Mouse (Mus musculus): Measurements from ENCODE around the gene Nol3.
A peak's percentile ranks its signal among the peaks of the same experiment; 100 is the strongest.
"Not testable (repeated sequence)": the region's sequence is repeated elsewhere in the genome, so short reads cannot be mapped to it uniquely, and the experiment has no call there.

Gene Nol3

DNA sequence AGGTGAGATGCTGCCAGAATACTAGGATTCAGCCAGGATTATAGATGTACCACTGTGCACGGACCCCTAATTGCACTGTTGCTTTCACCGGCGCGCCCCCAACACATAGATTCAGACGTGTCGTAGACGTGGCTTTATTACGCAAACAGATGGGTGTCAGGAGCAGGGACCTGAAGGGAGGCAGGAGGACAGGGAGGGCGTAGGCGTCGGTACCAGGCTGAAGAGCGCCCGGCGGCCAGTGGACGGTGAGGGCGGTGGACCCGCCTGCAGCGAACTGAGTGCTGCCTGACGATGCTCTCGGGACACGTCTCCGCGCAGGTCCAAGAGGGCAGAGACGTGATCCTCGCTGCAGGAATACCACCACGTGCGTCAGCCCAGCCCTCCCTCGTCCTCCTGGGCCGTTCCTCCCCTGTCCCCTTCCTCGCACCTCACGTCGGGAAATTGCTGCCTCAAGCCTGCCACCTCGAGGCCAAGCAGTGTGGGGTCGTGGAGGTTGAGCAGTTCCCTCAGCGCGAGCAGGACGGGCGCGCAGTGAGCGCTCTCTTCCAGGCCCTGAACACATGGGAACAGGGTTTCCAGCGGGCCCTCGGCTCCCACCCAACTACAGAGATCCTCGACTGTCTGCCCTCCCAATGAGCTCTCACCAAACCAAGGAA lies 14.0 kb downstream of the Nol3 start, which contains the start of gene 4931428F04Rik:
TSS of gene 4931428F04Rik (minus strand) at position 60 of the 656 bp plus-strand sequence.
- DNase-seq, result no peak

- peak; percentile 92 for DNase-seq
Measured at GRCm38 (mm10) chr8:105290554-105291314, 14.8 kb downstream of the Nol3 start.

GRCm38 (mm10) chr8:105291364-105291763 lies 15.4 kb downstream of the Nol3 start:
- DNase-seq, result not testable (repeated sequence)

DNA sequence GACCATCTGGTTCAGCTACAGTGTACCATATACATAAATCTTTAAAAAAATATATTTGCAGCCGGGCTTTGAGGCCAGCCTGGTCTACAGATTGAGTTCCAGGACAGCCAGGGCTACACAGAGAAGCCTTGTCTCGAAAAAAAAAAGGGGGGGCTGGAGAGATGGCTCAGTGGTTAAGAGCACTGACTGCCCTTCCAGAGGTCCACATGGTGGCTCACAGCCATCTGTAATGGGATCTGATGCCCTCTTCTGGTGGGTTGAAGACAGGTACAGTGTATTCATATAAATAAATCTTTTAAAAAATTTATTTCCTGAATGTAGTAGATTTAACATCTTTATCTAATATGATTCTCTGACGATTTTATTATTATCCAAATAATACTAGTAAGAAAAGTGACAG lies 15.9 kb downstream of the Nol3 start:
- not testable (repeated sequence) for DNase-seq

- DNase-seq, result no peak
Measured at GRCm38 (mm10) chr8:105292471-105292870, 16.5 kb downstream of the Nol3 start.

DNA sequence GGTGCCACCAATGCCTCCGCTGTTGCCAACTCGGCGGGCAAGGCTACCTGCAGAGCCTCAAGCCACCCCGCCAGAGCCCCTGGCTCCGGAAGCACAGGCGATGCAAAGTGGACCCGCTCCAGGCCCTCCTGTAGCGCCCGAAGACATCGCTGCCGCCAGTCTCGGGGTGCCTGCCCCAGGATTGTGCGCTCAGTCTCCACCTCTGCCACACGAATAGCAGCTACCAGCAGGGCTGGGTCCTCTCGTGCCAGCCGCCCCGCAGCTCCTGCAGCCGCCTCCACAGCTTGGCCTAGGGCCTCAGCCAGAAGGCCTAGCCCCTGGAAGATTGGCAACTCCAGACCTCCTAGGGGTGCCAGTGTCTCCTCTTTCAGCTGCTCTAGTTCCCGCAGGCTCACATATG lies 17.5 kb downstream of the Nol3 start:
- no peak for DNase-seq

GRCm38 (mm10) chr8:105294776-105295175 lies 18.8 kb downstream of the Nol3 start:
- DNase-seq, result no peak

GRCm38 (mm10) chr8:105295256-105295655 lies 19.3 kb downstream of the Nol3 start:
- no peak for DNase-seq

DNA sequence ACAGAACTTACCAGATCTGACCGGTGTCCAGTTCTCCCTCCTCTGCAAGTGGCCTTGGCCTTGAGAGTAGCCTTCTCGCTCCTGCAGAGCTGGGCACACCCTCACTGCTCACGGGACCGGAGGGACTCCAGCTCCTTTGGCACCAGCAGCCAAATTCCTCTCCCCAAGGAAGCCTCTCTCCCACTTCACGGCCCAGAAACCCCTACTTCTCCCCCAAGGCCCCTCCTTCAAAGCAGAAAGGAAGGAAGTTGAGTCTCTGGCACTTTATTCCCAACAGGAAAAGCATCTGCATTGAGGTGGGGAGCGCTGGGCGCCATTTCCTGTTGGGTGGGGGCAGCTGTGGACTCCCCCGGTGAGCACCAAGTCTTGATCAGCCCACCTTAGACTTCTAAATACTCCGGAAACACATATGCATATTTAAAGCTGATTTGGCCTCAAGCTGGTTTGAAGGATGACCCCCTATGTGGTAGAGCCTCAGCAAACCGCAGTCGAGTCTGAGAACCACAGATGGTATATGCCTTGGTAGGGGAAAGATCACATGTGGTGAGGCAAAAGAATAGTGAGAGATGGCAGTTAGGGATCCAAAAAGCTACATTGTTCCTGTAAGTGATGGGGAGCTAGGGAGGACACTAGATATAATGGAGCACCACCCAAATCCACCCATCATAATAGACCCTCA lies 20.1 kb downstream of the Nol3 start, which contains the start of gene Exoc3l:
TSS of gene Exoc3l (minus strand) at position 207 of the 679 bp plus-strand sequence.
- no peak for DNase-seq

DNA sequence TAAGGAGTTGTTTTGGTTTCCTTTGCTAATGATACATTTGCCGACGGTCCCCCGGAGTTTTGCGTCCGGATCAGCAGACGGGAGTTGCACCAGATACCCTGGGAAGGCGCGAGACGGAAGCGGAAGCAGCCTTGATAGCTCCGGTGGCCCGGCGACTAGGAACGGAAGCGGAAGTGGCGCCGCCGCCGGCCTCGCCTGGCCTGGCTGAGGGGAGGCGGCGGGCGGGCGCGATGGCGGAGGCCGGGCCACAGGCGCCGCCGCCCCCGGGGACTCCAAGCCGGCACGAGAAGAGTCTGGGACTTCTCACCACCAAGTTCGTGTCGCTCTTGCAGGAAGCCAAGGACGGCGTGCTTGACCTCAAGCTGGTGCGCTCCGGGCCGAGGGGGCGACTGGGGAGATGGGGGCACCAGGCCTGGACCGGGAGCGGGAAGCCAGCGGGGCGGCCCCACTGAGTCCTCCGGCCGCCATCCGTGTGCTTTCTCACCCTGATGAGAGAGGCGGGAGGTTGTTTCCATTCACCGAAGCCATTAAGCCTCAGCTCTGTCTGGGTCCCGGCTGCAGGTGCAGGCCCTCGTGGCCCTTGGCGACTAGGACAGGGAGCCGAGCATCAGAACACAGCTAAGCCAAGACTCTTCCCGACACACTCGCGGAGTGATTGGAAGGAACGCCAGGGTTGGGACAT lies 21.7 kb downstream of the Nol3 start, which contains the start of gene E2f4:
TSS of gene E2f4 (plus strand) at position 153 of the 682 bp plus-strand sequence.
- DNase-seq, result peak; percentile 95

DNA sequence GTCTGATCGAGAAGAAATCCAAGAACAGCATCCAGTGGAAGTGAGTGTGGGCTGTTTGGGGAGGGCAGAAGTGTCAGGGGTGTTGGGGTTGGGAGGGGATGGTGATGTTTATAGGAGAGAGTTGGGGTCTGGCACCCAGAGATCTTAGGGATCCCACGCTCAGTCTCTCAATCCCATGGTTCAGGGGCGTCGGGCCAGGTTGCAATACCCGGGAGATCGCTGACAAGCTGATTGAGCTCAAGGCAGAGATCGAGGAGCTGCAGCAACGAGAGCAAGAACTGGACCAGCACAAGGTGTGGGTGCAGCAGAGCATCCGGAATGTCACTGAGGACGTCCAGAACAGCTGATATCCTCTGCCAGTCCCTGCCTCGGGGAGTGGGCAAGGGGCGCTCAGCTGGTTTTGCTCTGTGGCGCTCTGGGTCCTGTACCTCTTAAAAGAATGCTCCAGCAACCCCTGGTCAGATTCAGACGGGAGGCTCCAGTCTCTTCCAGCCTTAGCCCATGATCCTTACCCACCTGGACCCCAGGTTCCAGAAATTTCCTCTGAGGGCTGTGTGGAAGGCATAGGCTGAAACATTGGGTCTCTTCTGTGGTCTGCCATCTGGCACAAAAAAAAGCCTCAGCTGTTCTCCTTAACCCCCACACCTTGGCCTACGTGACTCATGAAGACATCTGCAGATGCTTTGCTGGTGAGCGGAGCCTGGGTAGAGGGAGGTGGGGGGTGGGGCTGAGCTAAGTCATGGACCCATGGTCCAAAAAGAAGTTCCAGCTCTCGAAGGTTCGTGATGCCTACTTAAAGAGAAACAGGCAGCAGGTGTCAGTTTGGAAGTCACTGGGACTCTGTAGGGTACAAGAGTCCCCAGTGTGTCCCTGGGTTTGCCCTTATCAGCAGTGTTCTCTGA lies 22.7 kb downstream of the Nol3 start:
- no peak for DNase-seq

- no peak for DNase-seq
Measured at GRCm38 (mm10) chr8:105299962-105300361, 24.0 kb downstream of the Nol3 start.

DNA sequence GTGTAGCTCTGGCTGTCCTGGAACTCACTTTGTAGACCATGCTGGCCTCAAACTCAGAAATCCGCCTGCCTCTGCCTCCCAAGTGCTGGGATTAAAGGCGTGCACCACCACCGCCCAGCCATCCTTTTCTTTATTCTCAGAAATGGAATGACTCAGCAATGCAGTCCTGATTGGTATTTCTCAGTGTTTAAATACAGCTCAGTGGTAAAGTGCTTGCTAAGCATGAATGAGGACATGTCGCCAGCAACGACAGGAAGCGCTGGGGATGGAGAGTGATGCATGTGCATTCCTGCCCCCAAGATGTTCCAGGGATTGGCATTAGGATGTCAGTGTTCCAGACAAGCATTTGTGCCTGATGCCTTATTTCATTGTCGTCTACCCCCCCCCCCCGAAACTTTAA lies 27.5 kb downstream of the Nol3 start:
- no peak for DNase-seq

DNA sequence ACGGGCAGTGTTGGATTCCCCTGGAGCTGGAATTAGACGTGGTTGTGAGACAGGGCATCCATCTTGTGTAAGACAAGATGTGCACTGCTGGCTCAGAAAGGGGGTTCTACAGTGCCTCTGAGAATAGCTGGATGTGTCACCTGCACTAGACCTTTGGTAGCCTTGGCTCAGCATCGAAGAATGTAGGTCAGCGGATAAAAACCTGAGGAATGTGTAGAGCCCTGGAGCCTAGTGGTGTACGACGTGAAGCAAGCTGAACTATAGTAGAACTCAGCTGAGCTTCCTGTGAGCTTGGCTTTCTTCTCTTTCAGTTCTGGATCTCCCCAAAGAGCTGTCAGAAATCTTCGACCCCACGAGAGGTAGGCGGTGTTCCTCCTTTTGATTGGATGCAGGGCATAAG lies 27.9 kb downstream of the Nol3 start:
- no peak for DNase-seq

GRCm38 (mm10) chr8:105304325-105305210 lies 28.6 kb downstream of the Nol3 start:
- DNase-seq, result no peak

GRCm38 (mm10) chr8:105305211-105306145 lies 29.5 kb downstream of the Nol3 start, which contains the start of gene Elmo3:
Gene Elmo3, plus strand, starts transcription at chr8:105305601.
- DNase-seq, result peak; percentile 94

GRCm38 (mm10) chr8:105306146-105306691 lies 30.3 kb downstream of the Nol3 start:
- DNase-seq, result no peak

GRCm38 (mm10) chr8:105307670-105308069 lies 31.7 kb downstream of the Nol3 start:
- DNase-seq, result no peak

DNA sequence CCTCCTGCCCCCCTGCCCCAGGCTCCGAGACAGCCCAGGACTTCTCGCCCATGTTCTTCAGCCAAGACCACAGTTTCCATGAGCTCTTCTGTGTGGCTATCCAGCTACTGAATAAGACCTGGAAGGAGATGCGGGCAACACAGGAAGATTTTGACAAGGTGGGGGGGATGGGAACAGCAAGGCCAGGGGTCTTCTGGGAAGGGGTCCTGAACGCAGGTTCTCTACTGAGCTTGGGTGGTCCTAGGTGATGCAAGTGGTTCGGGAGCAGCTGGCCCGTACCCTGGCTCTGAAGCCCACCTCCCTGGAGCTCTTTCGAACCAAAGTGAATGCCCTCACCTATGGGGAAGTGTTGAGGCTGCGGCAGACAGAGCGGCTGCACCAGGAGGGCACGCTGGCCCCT lies 32.5 kb downstream of the Nol3 start:
- no peak for DNase-seq
